Mouse (Mus musculus): ENCODE results near the gene Pank1.

Gene Pank1

GRCm38 (mm10) chr19:34878603-34879541, at the start of gene Pank1:
Gene Pank1, minus strand, starts transcription at chr19:34879455.
- DNase-seq, result peak; percentile 43 to 61

- no peak for DNase-seq
Observed at GRCm38 (mm10) chr19:34922603-34922963, 43.3 kb upstream of the Pank1 start.

DNA sequence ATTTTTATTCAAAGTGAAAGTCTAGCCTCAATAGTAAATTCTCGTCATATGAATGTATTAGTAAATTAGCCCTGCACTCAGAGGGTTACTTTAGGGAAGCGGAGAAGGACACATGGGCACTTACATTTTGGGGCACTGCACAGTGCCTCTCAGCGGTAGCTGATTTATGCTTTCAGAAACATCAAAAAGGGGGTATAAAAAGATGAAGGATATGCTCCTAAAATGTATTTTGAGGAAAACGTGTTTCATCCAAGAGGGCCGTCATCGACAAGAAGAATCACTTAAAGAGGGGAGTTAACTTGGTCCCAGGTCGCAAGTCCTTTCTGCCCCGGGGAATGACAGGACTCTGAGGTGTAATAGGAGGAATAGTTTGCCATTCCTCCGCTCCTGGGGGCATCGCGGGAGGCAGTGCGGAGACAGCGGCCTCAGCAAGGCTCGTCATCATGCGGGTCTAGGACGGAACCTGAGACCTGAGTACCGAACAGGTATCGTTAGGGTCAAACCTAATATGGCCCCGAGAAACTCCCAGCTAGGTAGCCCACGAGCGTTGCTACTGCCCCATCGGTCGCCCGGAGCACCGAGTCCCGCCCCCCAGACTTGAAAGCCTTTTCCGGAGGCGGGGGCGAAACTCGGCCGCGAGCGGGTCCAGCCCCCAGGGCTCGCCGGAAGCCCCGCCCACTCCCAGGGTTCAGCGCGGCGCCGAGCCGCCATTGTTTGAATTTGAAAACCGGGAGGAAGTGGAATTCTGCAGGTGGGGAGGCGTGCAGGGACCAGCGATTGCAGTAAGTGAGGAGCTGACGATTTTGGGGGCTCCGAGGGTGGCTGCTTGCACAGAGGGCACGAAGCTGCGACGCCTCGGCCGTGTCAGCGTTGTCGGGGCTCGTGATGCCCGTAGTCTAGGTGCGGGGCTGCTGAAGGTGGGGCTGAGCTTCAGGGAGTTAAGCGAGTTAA, 42.7 kb upstream of the Pank1 start, which contains the start of gene Kif20b:
Gene Kif20b (plus strand): TSS at position 710 of the 951 bp plus-strand sequence.
- DNase-seq, result peak; percentile 83 to 88

GRCm38 (mm10) chr19:34921253-34921651, 42.0 kb upstream of the Pank1 start:
- no peak for DNase-seq

DNA sequence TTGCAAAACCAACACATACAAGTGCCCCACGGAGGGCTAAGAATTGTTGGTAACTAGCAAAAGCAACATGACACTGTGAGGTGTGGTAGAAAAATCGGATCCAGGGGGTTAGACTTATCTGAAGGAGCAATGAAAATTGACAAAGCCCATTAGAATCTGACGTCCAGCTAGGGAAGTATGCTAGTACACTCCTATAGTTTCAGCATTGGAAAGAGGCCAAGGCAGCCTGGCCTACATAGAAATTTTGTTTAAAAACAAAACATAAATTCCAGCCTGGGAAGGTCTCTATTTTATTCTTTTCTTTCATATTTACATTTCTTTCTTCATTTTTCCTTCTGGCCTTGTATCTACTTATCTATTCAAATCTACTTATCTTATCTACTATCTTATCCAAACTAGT, 41.3 kb upstream of the Pank1 start:
- no peak for DNase-seq

DNA sequence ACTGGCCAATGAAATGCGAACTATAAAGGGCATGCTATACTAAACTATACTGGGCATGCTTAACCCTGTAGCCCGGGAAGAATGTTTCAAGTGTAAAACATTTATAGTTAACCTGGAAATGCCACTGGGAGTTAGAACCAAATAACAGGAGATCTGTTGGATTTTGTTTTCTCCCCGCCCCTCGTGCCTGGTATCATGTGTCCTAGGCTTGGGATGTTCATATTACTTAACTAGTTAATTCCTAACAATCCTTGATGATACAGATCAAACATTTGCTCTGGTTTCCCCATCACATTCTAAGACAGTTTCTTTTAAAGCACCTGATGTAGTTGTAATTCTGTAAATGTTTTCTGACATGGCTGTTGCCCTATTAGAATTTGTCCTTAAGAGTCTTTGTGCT, 40.8 kb upstream of the Pank1 start:
- DNase-seq, result no peak

DNA sequence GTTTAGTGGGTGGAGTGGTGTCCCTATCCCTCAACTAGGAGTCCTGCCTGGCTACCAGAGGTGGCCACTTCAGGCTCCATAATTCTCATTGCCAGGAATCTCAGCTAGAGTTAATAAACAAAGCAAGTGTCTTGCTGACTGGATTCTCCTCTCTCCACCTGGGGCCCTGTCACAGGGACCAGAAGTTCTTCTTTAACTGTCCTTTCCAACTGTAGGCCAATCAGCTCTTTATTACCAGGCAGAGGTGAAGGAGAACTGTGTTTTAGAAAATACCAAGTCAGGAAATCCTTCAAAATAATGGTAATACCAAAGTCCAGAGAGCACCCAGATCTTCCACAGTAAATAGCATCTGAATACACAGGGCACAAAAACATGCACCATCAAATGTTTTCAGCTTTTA, 33.1 kb upstream of the Pank1 start:
- no peak for DNase-seq

DNA sequence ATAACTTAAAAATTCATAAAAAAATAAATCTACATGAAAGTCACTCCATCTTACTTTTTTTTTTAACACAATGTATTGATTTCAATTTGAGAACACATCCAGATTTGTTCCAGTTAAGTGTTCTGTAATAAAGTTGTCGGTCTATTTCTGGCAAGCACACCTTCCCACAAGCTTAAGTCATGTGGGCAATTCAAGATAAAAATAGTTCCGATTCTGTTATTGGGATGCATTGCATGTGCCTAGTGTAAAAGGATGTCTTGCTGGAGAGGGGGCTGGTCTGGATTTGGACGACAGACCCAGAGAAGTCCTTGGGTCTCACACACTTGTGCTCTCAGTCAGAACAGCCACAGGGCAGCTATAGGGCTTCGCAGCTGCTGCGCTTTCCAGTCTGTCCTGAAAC, 27.5 kb upstream of the Pank1 start:
- DNase-seq, result no peak

GRCm38 (mm10) chr19:34905424-34905823, 26.2 kb upstream of the Pank1 start:
- no peak for DNase-seq

DNA sequence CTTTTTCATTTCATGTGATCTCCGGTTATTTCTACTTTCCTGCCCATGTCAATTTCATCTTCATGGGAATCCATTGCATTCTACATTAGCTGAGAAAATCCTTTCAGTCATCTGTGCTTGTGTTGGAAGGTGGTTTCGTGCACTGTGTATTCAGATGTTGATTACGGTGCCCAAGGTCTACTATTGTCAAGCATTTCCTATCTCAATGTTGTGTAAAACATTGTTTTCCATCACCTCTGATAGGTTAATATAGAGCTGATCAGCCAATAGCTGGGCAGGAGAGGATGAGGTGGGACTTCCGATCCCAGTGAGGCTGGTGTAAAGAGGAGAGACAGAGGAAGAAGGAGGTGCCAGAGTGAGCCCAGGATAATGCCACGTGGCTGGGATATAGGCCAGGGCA, 24.8 kb upstream of the Pank1 start:
- DNase-seq, result no peak

- no peak for DNase-seq
Observed at GRCm38 (mm10) chr19:34901735-34902134, 22.5 kb upstream of the Pank1 start.

DNA sequence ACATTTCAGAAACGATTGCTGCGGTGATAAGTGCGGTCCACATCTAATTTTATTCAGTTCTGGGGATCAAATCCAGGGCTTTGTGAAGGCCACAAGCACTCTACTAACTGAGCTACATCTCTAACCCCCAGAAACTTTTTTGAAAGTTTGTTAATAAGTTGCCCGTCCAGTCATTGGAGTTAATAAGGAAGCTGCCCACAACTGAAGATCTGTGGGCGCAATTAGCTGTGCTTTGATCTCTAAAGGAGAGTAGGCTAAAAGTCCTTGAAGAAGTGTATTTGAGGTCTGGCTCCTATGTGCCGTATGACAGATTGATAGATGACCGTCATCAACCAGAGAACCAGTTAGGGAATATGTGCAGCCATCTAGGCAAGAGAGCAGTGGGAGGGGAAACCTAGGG, 22.0 kb upstream of the Pank1 start:
- DNase-seq, result no peak

DNA sequence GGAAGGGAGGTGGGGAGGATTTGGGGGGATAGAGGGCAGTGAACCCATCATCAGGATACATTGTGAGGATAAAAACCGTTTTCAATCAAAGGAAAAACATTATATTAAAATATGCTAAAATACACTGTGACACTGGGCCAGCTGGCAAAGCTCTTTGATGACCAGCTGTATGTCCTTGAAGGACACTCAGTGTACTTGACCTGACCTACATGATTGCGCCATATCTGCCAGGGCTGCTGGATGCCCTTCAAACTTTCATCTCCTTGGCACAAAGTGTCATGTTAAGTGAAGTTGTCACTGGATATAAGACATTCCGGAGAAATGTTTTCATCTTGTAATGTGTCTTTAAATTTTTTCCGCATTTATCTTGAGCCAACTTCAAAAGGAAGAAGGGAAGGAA, 19.7 kb upstream of the Pank1 start:
- no peak for DNase-seq

- DNase-seq, result no peak
Observed at GRCm38 (mm10) chr19:34897082-34897965, 18.1 kb upstream of the Pank1 start.

GRCm38 (mm10) chr19:34895082-34895481, 15.8 kb upstream of the Pank1 start:
- no peak for DNase-seq

GRCm38 (mm10) chr19:34891590-34891989, 12.3 kb upstream of the Pank1 start:
- no peak for DNase-seq

DNA sequence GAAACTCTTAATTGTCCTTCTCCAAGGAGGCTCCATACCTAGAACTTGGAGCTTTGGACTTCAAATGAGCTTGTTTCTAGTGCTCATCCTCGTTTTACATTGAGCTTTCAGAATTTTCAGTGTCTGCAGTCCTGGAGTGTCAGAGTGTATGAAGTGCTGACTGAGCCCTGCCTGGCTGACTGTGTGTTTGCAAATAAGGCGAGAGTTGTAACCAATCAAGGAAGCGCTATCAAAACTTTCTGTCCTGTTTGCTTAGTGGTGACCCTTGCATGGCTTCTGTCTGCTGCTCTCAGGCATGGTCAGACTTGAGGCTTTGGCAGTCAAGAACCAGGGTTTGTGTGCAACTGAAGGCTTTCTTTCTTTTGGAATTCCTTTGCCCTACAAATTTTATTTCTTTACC, 11.7 kb upstream of the Pank1 start:
- DNase-seq, result no peak

DNA sequence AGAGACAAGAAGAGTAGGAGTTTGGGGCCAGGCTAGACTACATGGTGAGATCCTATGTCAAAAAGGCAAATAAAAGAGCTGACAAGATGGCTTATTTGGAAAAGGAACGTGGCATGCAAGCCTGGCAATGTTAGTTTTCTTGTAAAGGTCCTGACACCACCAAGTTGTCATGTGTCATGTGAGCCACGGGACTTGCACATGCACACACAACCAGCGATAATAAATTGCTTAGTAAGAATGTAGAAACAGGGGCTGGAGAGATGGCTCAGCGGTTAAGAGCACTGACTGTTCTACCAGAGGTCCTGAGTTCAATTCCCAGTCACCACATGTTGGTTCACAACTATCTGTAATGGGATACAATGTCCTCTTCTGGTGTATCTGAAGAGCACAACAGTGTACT, 7.1 kb upstream of the Pank1 start:
- no peak for DNase-seq

DNA sequence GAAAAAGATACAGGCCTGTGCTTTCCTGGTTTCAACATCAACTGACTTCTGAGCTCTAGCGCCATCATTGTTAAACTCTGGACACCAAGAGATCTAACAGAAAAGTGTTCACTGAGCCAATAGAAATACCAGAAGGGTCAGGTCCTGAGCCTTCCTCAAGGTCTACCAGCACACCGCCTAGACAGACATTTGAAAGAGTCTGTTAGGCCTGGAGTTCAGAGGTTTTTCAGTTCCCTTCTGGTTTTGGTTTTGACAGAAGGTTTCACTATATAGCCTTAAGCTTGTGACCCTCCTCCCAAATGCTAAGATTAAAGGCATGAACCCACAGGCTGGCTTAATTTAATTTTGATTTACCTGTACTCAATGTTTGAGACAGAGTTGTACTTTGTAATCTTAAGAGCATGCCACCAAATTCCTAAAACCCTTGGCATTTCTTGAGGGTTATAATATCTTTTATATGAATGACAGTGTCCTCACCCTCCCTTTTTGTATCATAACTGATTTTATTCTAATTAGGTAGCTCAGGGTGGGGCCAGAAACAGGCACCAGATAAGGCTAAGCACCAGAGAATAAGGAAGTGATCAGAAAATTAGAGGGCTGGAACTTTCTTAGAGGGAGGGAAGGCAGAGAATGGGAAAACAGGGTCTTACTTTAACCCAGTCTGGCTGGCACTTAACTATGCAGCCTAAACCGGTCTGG, 4.4 kb upstream of the Pank1 start:
- no peak for DNase-seq

DNA sequence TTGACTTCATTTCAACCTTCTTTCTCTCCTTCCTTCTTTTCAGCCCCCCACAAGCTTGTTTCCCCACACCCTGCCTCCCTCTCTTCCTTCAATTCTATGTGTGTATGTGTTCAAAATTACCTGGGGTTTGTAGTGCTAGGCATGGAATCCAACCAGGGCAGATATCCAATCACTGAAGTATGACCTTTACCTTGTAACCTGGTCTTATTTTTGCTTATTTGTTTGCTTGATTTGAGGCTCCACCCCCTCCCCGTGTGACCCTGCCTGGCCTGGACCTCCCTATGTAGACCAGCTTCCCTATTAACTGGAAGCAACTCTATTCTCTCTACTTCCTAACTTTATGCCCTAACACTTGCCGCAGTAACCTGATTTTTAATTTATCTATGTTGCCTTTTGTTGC, 3.2 kb upstream of the Pank1 start:
- DNase-seq, result no peak

GRCm38 (mm10) chr19:34881160-34881559, 1.9 kb upstream of the Pank1 start:
- DNase-seq, result no peak

DNA sequence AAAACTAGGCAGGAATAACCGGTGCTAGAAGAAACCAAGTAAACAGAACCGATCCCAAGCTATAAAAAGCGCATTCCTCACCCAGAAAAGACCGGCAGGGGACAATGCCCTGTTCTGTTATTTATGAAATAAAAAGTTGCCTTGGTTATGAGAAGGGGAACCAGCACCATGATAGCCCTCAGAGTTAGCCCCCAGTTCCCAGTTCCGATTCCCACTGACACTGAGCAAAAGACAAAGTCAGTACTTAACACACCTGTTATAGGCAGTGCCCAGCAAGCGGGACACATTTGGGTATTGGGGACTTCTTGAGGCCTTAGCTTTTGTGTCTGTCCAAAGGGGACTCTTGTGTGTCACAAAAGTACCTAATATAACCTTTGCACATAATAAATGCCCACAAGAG, 369 bp upstream of the Pank1 start:
- DNase-seq, result no peak

Data from thymus, adult 18-20 months (tissue).